Mouse (Mus musculus): ENCODE results near the gene Serpinf2.

- no peak for TF ChIP-seq CTCF (conservative IDR thresholded peaks at IDR 0.05; ENCODE audit: insufficient read depth, insufficient read length, low read depth, low read length)
- TF ChIP-seq POLR2A (IDR thresholded peaks at IDR 0.05; ENCODE audit: low read depth, low read length): no peak
These were observed 19.2 kb upstream of the Serpinf2 start for GRCm38 (mm10) chr11:75458628-75459041.

Measured in kidney, adult 2 months (tissue).